Comparison of ENCODE assay signal across 8 mouse cellular contexts in the genomic region with DNA sequence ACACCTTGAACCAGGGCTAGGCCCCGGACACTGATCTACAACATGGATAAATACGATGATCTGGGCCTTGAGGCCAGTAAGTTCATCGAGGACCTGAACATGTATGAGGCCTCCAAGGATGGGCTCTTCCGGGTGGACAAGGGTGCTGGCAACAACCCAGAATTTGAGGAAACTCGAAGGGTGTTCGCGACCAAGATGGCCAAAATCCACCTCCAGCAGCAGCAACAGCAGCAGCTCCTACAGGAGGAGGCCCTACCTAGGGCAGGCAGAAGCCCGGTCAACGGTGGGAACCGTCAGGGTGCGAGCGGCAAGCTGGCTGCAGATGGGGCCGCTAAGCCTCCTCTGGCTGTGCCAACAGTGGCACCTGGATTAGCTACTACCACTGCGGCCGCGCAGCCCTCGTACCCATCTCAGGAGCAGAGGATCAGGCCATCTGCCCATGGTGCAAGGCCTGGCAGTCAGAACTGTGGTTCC. TPM values are rescaled to one million over a fixed set of nuclear protein-coding genes. Genes with fewer than 3 reads are reported as not detected.
DNase-seq lines count a peak whose midpoint lies in the region; ATAC-seq lines count a peak whose summit lies in the region.

No protein-coding gene starts in this region.

- H3K27ac ChIP-seq in intestine, embryonic 14.5 days (ENCODE audit: low read depth): peak overlapping the region; percentile 86

- H3K4me2 ChIP-seq in intestine, embryonic 14.5 days (ENCODE audit: low read length): peak overlapping the region; percentile 97

- H3K9me3 ChIP-seq in erythroblast, embryonic 14.5 days (ENCODE audit: control insufficient read depth, low read length): no peaks in the 10 kb centered on the region
- no peaks in the 10 kb centered on the region for H3K9me3 ChIP-seq in intestine, embryonic 14.5 days (ENCODE audit: control insufficient read depth, low read length)

- peaks cover 65% of the 10 kb centered on the region for H3K4me1 ChIP-seq in erythroblast, embryonic 14.5 days (ENCODE audit: control insufficient read depth)
- H3K4me1 ChIP-seq in intestine, embryonic 14.5 days (replicated peaks; ENCODE audit: control insufficient read depth, insufficient read depth, low read length): peaks cover 50% of the 10 kb centered on the region

- peak overlapping the region; percentile 85 for H3K4me3 ChIP-seq in erythroblast, embryonic 14.5 days (replicated peaks)
- peak overlapping the region; percentile 83 for H3K4me3 ChIP-seq in intestine, embryonic 14.5 days (ENCODE audit: low read depth, low read length)

- H3K36me3 ChIP-seq in erythroblast, embryonic 14.5 days (ENCODE audit: control insufficient read depth): peaks cover 51% of the 10 kb centered on the region
- H3K36me3 ChIP-seq in intestine, embryonic 14.5 days (ENCODE audit: control insufficient read depth, insufficient read depth, low read length): peaks cover 21% of the 10 kb centered on the region
- H3K36me3 ChIP-seq in splenic B cell, adult 2 months (ENCODE audit: control insufficient read depth, insufficient read depth, low read length, poor library complexity, severe bottlenecking): peaks cover 3% of the 10 kb centered on the region

- no peaks in the 10 kb centered on the region for H3K27me3 ChIP-seq in erythroblast, embryonic 14.5 days (ENCODE audit: control insufficient read depth)
- no peaks in the 10 kb centered on the region for H3K27me3 ChIP-seq in intestine, embryonic 14.5 days (replicated peaks; ENCODE audit: control insufficient read depth, insufficient read depth, low read length)
- no peaks in the 10 kb centered on the region for H3K27me3 ChIP-seq in splenic B cell, adult 2 months (ENCODE audit: control insufficient read depth, insufficient read depth, low read length, poor library complexity, severe bottlenecking)

- DNase-seq in ovary, postnatal 36 days (ENCODE audit: low spot score): peak; percentile 29
- DNase-seq in ovary, postnatal 14 days (ENCODE audit: low spot score): no peak
- peak; percentile 73 for DNase-seq in intestine, embryonic 14.5 days (ENCODE audit: low spot score)
- DNase-seq in lung, postnatal 10 days: peak; percentile 38
- peak; percentile 31 for DNase-seq in splenic B cell, adult 2 months (ENCODE audit: low read depth, low spot score)
- no peak for DNase-seq in right cerebral cortex, postnatal 36 days (ENCODE audit: low spot score in 2 of 2)

- 16% methylated on average over 17 of the region's 17 CpGs for WGBS in intestine, embryonic 14.5 days

- H3K9ac ChIP-seq in intestine, embryonic 14.5 days (ENCODE audit: low read length): peak overlapping the region; percentile 75

- no peak for ATAC-seq in intestine, embryonic 14.5 days (replicated peaks; ENCODE audit: low FRiP score, low TSS enrichment, low read depth)
- ATAC-seq in frontal cortex, adult (ENCODE audit: low TSS enrichment): no peak

RNA-seq across cellular contexts. Expression of gene Limd1, which starts 0.7 kb away (rescaled TPM):
- polyA plus RNA-seq in erythroblast, embryonic 14.5 days (2012): 1.1 TPM in 2 replicates
- polyA plus RNA-seq in intestine, embryonic 14.5 days (2014; fragmentation: Nextera tagmentation; extraction: Ambion mirVana): 62.1 and 67.1 TPM in 2 replicates

RNA-seq across cellular contexts. Expression of gene Sacm1l, which starts 50.3 kb away (rescaled TPM):
- 0.07 and 0.08 TPM in 2 replicates for polyA plus RNA-seq in erythroblast, embryonic 14.5 days (2012)
- polyA plus RNA-seq in intestine, embryonic 14.5 days (2014; fragmentation: Nextera tagmentation; extraction: Ambion mirVana): 51.0 and 55.8 TPM in 2 replicates

Comparison
In these comparisons a context has a peak if more than half of its experiments do, and no peak if none do; other contexts are left out.
1. DNase-seq: peak in ovary, postnatal 36 days (single experiment), intestine, embryonic 14.5 days (single experiment), lung, postnatal 10 days (single experiment) and splenic B cell, adult 2 months (single experiment); none in ovary, postnatal 14 days (single experiment) and right cerebral cortex, postnatal 36 days (0 of 2).
2. RNA of gene Limd1, which starts 0.7 kb away (polyA plus RNA-seq): 62.1 to 67.1 TPM in intestine, embryonic 14.5 days; 1.1 TPM in erythroblast, embryonic 14.5 days; every median in the first group is over 10 times any median in the second.
3. RNA of gene Sacm1l, which starts 50.3 kb away (polyA plus RNA-seq): 51.0 to 55.8 TPM in intestine, embryonic 14.5 days; 0.07 to 0.08 TPM in erythroblast, embryonic 14.5 days; every median in the first group is over 10 times any median in the second.